Mouse (Mus musculus) stomach, embryonic 14.5 days (tissue): Measurements from ENCODE around the gene Smarcal1. TPM values are rescaled to one million over a fixed set of nuclear protein-coding genes. Genes with fewer than 3 reads are reported as not detected.

ENCODE experiments used
- ATAC-seq: fragments of 200-750 bp; cut with Nextera tagmentation; 2 replicates; pipeline ENCODE4 v1.8.0; 2017; ENCODE audit warnings: low read depth, moderate TSS enrichment; ENCODE audit not compliant: insufficient number of reproducible peaks, insufficient read depth, low FRiP score
- H3K27ac ChIP-seq: fragments of 300-500 bp; sonication (generic); 2 replicates; pipeline ENCODE4 v1.5.1; 2014; ENCODE audit warnings: mild to moderate bottlenecking, low read length, moderate library complexity, mixed read lengths
- H3K27me3 ChIP-seq: fragments of 300-500 bp; sonication (generic); 2 replicates; pipeline ENCODE4 v1.6.1; 2014; ENCODE audit warnings: low read length, control low read depth, mixed read lengths; ENCODE audit not compliant: control insufficient read depth, insufficient read depth
- H3K36me3 ChIP-seq: fragments of 300-500 bp; sonication (generic); 2 replicates; pipeline ENCODE4 v1.6.1; 2014; ENCODE audit warnings: mild to moderate bottlenecking, control low read depth, low read length, moderate library complexity, mixed read lengths; ENCODE audit not compliant: control insufficient read depth, insufficient read depth
- H3K4me1 ChIP-seq: fragments of 300-500 bp; sonication (generic); 2 replicates; pipeline ENCODE4 v1.6.1; 2014; ENCODE audit warnings: low read length, control low read depth, mixed read lengths; ENCODE audit not compliant: control insufficient read depth, insufficient read depth
- H3K4me2 ChIP-seq: fragments of 300-500 bp; sonication (generic); replicated peaks from 2 replicates; pipeline ENCODE4 v1.6.1; 2014; ENCODE audit warnings: low read depth, low read length, control low read depth
- H3K4me3 ChIP-seq: fragments of 300-500 bp; sonication (generic); 2 replicates; pipeline ENCODE4 v1.5.1; 2014; ENCODE audit warnings: low read depth, low read length, control low read depth
- H3K9ac ChIP-seq: fragments of 300-500 bp; sonication (generic); replicated peaks from 2 replicates; pipeline ENCODE4 v1.6.1; 2014; ENCODE audit warnings: low read depth, mild to moderate bottlenecking, control low read depth, low read length, moderate library complexity, mixed read lengths
- H3K9me3 ChIP-seq: fragments of 300-500 bp; sonication (generic); 2 replicates; pipeline ENCODE4 v1.6.1; 2016; ENCODE audit warnings: low read depth, low read length, control low read depth; ENCODE audit not compliant: control insufficient read depth
- WGBS: fragments of 180-500 bp; shearing (Covaris S2); extraction: QIAGEN DNeasy Blood & Tissue Kit; methylation state at CpG from one replicate; pipeline ENCODE4 v1.1.7; 2014; 5-methylcytosine and 5-hydroxymethylcytosine counted together
- polyA plus RNA-seq: library from polyadenylated mRNA; unstranded; fragments of >200 nt; fragmentation: Nextera tagmentation; extraction: Ambion mirVana; gene quantifications from 2 replicates; pipeline ENCODE4 v1.2.1, GENCODE M21; 2014

Smarcal1 gene
- polyA plus RNA-seq, 1 experiment from 2014 or later = 29.2 TPM

GRCm38 (mm10) chr1:72596231-72596630 is 13.2 kb downstream of the Smarcal1 start:
- no peak for ATAC-seq
- Histone ChIP-seq H3K36me3 (peaks cover 47% of the 10 kb centered on the region), H3K4me1 (peaks cover 7% of the 10 kb centered on the region), H3K27me3 (no peaks in the 10 kb centered on the region), H3K27ac (no peak overlapping the region; the same call in 1 of the 2 replicates), H3K9me3 (no peaks in the 10 kb centered on the region), H3K9ac (no peak overlapping the region), H3K4me3 (no peak overlapping the region), H3K4me2 (no peak overlapping the region)
- WGBS = 89% methylated on average over 5 of the region's 5 CpGs

GRCm38 (mm10) chr1:72599146-72600101 is 16.4 kb downstream of the Smarcal1 start:
- Histone ChIP-seq H3K4me3 (no peak overlapping the region), H3K27me3 (no peaks in the 10 kb centered on the region), H3K27ac (no peak overlapping the region), H3K4me1 (peaks cover 7% of the 10 kb centered on the region), H3K36me3 (peaks cover 30% of the 10 kb centered on the region), H3K9ac (no peak overlapping the region), H3K4me2 (no peak overlapping the region), H3K9me3 (no peaks in the 10 kb centered on the region)
- 44% methylated on average over 21 of the region's 21 CpGs for WGBS
- ATAC-seq = peak; percentile 39; the same call in 1 of the 2 replicates

- Histone ChIP-seq H3K4me3 (no peak overlapping the region), H3K4me2 (no peak overlapping the region), H3K36me3 (peaks cover 29% of the 10 kb centered on the region), H3K9me3 (no peaks in the 10 kb centered on the region), H3K9ac (no peak overlapping the region), H3K27ac (no peak overlapping the region), H3K27me3 (no peaks in the 10 kb centered on the region), H3K4me1 (peaks cover 7% of the 10 kb centered on the region)
- ATAC-seq = no peak
- 92% methylated on average over 5 of the region's 5 CpGs for WGBS
Measured at GRCm38 (mm10) chr1:72600778-72601177, 17.7 kb downstream of the Smarcal1 start.

GRCm38 (mm10) chr1:72601233-72601632 is 18.2 kb downstream of the Smarcal1 start:
- Histone ChIP-seq H3K9ac (no peak overlapping the region), H3K4me3 (no peak overlapping the region), H3K27ac (no peak overlapping the region), H3K4me1 (peaks cover 7% of the 10 kb centered on the region), H3K27me3 (no peaks in the 10 kb centered on the region), H3K4me2 (no peak overlapping the region), H3K36me3 (peaks cover 28% of the 10 kb centered on the region), H3K9me3 (no peaks in the 10 kb centered on the region)
- WGBS = 90% methylated on average over 7 of the region's 7 CpGs
- ATAC-seq = no peak

- Histone ChIP-seq H3K9ac (no peak overlapping the region), H3K36me3 (peaks cover 24% of the 10 kb centered on the region)
- no peak for ATAC-seq
Measured at GRCm38 (mm10) chr1:72602186-72602585, 19.1 kb downstream of the Smarcal1 start.

GRCm38 (mm10) chr1:72602803-72603202 is 19.8 kb downstream of the Smarcal1 start:
- Histone ChIP-seq H3K27me3 (no peaks in the 10 kb centered on the region), H3K9me3 (no peaks in the 10 kb centered on the region), H3K4me3 (no peak overlapping the region), H3K4me2 (no peak overlapping the region), H3K27ac (no peak overlapping the region), H3K4me1 (peaks cover 7% of the 10 kb centered on the region), H3K9ac (no peak overlapping the region), H3K36me3 (peaks cover 19% of the 10 kb centered on the region)
- WGBS = 91% methylated on average over 5 of the region's 5 CpGs
- no peak for ATAC-seq

More at GRCm38 (mm10) chr1:72602186-72602585, 19.1 kb downstream of the Smarcal1 start:
- Histone ChIP-seq H3K27me3 (no peaks in the 10 kb centered on the region), H3K27ac (no peak overlapping the region), H3K4me1 (peaks cover 7% of the 10 kb centered on the region), H3K9me3 (no peaks in the 10 kb centered on the region), H3K4me3 (no peak overlapping the region), H3K4me2 (no peak overlapping the region)
- 66% methylated on average over 5 of the region's 5 CpGs for WGBS

- Histone ChIP-seq H3K27me3 (no peaks in the 10 kb centered on the region), H3K4me2 (no peak overlapping the region), H3K27ac (no peak overlapping the region), H3K9ac (no peak overlapping the region), H3K36me3 (peaks cover 20% of the 10 kb centered on the region), H3K4me1 (no peaks in the 10 kb centered on the region), H3K9me3 (no peaks in the 10 kb centered on the region), H3K4me3 (no peak overlapping the region)
- 85% methylated on average over 12 of the region's 12 CpGs for WGBS
- no peak for ATAC-seq
Measured at GRCm38 (mm10) chr1:72606186-72606673, 23.2 kb downstream of the Smarcal1 start.

- Histone ChIP-seq H3K4me2 (no peak overlapping the region), H3K9ac (no peak overlapping the region), H3K27ac (no peak overlapping the region), H3K9me3 (no peaks in the 10 kb centered on the region), H3K27me3 (no peaks in the 10 kb centered on the region), H3K4me1 (no peaks in the 10 kb centered on the region), H3K36me3 (peaks cover 37% of the 10 kb centered on the region), H3K4me3 (no peak overlapping the region)
- WGBS = 87% methylated on average over 10 of the region's 10 CpGs
- ATAC-seq = no peak
Measured at GRCm38 (mm10) chr1:72609129-72609528, 26.1 kb downstream of the Smarcal1 start.
